Mouse (Mus musculus) ES-E14 (cell line): Measurements from ENCODE around the gene Rwdd2a.

ENCODE experiments used
- CHD2 ChIP-seq: IDR thresholded peaks from 2 replicates; pipeline ENCODE4 v1.6.1; 2014; ENCODE audit warnings: mild to moderate bottlenecking, low read depth, low read length, inconsistent platforms
- HCFC1 ChIP-seq: IDR thresholded peaks from 2 replicates; pipeline ENCODE4 v1.6.1; 2012; ENCODE audit warnings: low read length, inconsistent platforms, borderline replicate concordance; ENCODE audit not compliant: insufficient read depth
- MAFK ChIP-seq: IDR thresholded peaks from 2 replicates; pipeline ENCODE4 v1.6.1; 2014; ENCODE audit warnings: mild to moderate bottlenecking, low read depth, low read length, inconsistent platforms; ENCODE audit not compliant: insufficient read depth
- ZNF384 ChIP-seq: IDR thresholded peaks from 2 replicates; pipeline ENCODE4 v1.6.1; 2012; ENCODE audit warnings: low read depth, low read length, inconsistent platforms

GRCm38 (mm10) chr9:86575178-86575577, 3.4 kb downstream of the Rwdd2a start:
- TF ChIP-seq HCFC1 (no peak), ZNF384 (no peak), CHD2 (no peak), MAFK (no peak)
